Mouse (Mus musculus) CD4-positive, CD25-positive, alpha-beta regulatory T cell, adult 4 months (primary cell): ENCODE measurements around the gene Sval2. TPM values are rescaled to one million over a fixed set of nuclear protein-coding genes. Genes with fewer than 3 reads are reported as not detected.

ENCODE experiments used
- ATAC-seq: one replicate; pipeline ENCODE4 v1.8.0; 2017
- polyA plus RNA-seq, 2 experiments: library from polyadenylated mRNA; unstranded; fragments of 100-300 nt; shearing (Covaris generic); gene quantifications; one replicate each; pipeline ENCODE4 v1.2.1; 2017

Gene Sval2
- not detected for polyA plus RNA-seq

- no peak for ATAC-seq
Observed at GRCm38 (mm10) chr6:41852689-41853088, at the start of gene Sval2. Gene Sval2, plus strand, starts transcription at chr6:41852989.

- no peak for ATAC-seq
Observed at GRCm38 (mm10) chr6:41824086-41824485, 28.7 kb upstream of the Sval2 start.

GRCm38 (mm10) chr6:41829516-41829915 lies 23.3 kb upstream of the Sval2 start:
- no peak for ATAC-seq

- no peak for ATAC-seq
Observed at GRCm38 (mm10) chr6:41847235-41847634, 5.6 kb upstream of the Sval2 start, which contains the start of gene Pip. Gene Pip, plus strand, starts transcription at chr6:41847535.

- no peak for ATAC-seq
Observed at GRCm38 (mm10) chr6:41864038-41864437, 11.2 kb downstream of the Sval2 start.

GRCm38 (mm10) chr6:41911625-41912024 lies 58.8 kb downstream of the Sval2 start:
- no peak for ATAC-seq

Other genes with a start within 250 kb of the Sval2 start
- 10 to 100 TPM; 12.2 to 16.1 TPM for gene Ephb6, start 247.5 kb upstream of the Sval2 start, polyA plus RNA-seq
- under 1 TPM; 0.22 to 0.61 TPM for gene Trpv6, start 216.6 kb upstream of the Sval2 start, polyA plus RNA-seq
- not detected for gene Trpv5, start 172.2 kb upstream of the Sval2 start, polyA plus RNA-seq
- not detected for gene Llcfc1, start 168.6 kb upstream of the Sval2 start, polyA plus RNA-seq
- gene Kel, start 148.7 kb upstream of the Sval2 start, polyA plus RNA-seq = not detected
- under 1 TPM in 1 of 2 experiments, not detected in 1; 0.15 TPM for gene Olfr459, start 77.8 kb upstream of the Sval2 start, polyA plus RNA-seq
- gene Pip, start 5.5 kb upstream of the Sval2 start, polyA plus RNA-seq = not detected
- not detected for gene Sval1, start 98.6 kb downstream of the Sval2 start, polyA plus RNA-seq
- not detected for gene Sval3, start 115.2 kb downstream of the Sval2 start, polyA plus RNA-seq
- not detected for gene Sva, start 185.4 kb downstream of the Sval2 start, polyA plus RNA-seq